Mouse (Mus musculus): ENCODE measurements around the gene Stox2.

The Stox2 gene

DNA sequence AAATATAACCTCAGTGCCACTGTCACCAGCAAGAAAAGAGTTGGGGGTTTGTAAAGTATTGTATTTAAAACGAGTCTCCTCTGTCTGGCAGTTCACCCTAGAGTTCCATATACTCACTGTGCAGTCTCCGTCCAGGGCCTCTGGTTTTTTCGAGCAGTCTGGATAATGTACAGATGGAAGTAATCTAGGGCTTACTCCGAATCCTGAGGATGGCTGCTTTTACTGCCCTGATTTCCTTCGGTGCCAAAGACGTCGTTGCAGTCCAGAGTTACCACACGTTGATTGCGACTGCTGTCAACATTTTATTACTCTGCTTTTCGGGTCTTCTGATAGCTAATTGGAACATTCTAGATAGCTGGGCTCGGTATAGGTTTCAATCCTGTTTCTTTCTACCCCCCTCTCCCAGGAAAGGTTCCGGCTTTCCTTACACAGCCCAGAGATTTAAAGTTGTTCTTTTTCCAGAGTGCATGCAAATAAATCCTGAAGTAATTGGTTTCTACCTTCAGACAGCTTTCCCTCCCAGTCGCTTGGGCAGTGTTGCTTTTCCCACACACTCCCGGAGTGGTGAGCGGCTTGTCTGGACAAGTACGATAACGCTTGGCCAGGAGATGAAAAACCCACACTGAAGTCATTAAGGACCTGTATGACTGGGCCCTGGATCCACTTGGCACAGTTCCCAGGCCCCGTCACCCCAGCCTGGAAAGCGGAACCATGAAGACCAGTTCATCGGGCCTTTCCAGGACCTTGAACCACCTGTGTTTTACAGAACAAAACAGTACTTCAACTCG lies 94.1 kb downstream of the Stox2 start:
- no peak for DNase-seq

DNA sequence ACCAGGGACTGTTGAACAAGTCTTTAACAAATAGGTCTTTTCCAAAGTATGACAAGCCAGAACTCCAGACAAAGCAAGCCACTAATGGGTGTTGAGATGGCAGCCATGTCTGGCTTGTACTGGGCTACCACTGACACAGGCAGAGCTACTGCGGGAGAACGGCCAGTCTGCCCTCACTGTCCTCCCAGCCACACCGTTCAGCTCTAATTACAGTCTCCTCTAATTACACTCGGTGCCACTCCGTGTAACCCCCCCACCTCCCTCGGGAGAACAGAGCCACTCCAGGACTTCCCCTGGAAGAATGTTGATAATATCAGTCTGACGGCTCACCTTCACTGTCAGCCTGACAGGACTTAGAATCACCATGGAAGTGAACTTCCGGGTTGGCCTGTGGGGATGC lies 97.1 kb downstream of the Stox2 start:
- no peak for DNase-seq

DNA sequence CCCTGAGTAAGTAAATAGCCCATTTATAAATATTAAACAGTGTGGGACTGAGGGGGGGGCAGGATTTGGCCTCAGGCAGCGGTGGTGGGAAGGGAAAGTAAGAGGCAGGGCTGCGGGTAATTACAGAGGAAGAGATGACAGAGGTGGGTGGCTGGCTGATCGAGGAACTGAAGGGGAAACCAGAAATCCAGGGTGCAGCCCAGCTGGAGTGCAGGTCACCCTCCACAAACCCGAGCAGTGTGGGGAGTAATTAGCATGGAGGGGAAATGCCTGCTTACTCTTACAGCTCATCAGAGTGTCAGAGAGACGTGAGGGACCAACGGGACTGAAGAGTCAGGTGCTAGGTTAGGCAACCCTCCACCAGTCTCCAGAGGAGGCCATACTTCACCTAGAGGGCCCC lies 98.4 kb downstream of the Stox2 start:
- no peak for DNase-seq

DNA sequence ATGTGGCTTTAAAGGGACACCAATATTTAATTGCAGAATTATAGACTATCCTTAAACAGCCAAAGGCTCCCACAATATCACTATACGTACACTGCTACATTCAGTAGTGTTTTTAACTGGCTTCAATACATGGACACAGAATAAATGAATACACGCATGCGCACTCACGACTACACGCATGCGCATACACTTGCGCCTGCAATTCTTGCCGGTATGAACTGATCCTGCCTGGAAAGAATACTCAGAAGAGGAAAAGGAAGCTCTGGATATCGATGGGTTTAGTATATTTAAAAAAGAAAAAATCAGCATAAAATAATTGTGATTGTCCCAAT lies 100.4 kb downstream of the Stox2 start:
- peak in 1 of 2 experiments; percentile 61 for DNase-seq

DNA sequence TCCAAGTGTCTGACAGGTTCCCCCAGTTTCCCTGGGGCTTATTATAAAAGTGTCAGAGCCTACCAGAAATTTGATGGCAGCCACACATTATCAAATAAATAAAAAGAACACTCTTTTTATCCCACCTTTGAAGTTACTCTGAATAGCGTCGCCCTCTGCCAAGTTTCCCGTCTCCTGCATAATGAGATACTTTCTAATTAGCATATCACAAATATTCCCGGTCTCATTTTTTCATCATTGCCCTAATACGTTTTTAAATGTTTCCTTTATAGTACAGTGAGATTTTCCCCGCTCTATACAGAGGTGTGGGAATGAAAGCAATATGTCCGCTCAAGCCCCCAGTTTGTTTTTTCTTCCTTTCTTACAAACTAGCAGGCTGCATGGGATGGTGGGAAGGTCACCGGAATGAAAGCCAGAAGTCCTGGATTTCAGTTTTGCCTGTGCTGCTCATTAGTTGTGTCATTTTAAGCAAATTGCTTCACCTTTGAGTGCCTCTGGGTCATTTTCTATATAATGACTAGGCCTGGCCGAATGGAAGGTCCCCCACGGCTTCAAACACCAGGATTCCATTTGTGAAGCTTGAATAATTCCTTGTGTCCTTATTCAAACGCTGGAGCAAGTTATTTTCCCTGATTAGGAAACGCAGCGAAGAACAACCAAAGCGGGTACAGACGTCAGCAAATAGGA lies 100.9 kb downstream of the Stox2 start:
- DNase-seq, result peak; percentile 28 to 36

DNA sequence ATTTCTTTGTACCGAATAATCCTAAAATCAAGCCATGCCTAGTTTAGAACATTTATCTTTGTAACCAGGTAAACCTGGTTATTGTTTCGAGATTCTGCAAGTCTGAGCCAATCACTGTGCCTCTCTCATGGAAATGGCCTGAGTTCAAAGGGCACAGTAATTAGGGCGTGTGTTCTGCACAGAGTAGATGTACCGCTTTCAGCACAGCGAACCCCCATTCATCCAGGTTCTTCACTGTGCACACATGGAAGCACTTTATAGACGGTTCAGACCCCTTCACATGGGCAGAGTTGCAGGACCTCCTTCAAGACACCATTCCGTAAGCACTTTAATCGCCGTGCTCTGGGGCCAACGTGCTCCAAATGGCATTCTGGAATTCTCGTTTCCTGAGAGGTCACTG lies 104.7 kb downstream of the Stox2 start:
- DNase-seq, result no peak

DNA sequence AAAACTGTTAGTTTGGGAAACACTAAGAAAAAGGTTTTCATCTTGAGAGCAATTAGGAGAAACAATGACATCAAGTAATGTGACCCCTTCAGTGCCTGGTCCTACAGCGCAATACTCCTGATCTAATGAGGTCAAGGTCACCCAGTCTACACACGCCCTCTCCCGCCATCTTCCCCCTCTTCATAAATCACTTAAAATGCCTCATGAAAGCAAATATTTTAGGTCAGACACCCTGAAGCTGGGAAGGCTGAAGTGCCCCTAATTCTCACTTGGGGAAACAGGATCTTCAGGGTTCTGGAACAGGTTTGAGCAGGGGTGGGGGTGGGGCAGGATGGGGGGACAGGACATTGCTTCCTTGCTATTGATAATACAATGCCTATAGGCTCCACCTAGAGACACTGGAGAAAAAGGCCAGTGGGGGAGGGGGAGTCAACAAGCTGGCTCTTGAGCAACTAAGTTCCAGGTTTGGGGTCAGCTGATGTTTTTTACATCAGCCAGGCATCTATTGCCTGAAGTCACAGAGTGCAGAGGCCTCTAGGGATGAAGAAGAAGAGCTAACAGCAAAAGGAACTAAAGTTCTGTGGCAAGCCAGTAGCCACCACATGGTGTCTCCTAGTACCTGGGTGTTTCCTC lies 107.4 kb downstream of the Stox2 start:
- DNase-seq, result no peak

DNA sequence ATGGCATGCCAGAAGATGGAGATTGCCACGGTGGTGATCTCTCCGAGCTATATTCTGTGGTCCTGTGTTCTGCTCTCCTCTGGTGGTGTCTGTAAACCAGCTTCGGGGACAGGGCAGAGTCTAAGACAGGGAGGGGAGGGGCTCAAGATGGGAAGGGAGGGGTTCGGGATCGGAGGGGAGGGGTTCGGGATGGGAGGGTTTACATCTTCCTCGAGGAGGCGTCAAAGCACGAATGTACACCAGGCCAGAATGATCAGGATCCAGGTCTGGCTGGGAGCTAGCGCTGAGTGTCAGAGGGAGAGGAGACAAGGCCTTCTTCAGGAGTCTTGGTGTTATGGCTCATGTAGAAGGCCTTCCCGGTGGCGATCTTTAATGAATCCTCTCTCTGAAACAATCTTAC lies 109.7 kb downstream of the Stox2 start:
- no peak for DNase-seq

DNA sequence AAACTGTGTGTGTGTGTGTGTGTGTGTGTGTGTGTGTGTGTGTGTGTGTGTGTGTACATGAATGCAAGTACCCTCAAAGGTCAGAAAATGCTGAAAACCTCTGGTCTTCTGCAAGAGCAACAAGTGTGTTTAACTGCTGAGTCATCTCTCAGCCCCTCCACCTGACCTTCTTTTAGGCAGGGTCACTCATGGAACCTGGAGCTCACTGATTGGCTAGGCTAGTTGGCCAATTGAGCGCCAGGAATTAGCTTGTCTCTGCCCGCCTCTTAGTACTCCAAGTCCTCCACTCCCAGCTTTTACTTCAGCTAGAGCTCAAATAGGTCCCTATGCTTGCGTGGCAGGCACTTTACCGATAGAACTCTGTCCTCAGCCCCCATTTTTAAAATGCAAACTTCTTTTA lies 110.2 kb downstream of the Stox2 start:
- no peak for DNase-seq

DNA sequence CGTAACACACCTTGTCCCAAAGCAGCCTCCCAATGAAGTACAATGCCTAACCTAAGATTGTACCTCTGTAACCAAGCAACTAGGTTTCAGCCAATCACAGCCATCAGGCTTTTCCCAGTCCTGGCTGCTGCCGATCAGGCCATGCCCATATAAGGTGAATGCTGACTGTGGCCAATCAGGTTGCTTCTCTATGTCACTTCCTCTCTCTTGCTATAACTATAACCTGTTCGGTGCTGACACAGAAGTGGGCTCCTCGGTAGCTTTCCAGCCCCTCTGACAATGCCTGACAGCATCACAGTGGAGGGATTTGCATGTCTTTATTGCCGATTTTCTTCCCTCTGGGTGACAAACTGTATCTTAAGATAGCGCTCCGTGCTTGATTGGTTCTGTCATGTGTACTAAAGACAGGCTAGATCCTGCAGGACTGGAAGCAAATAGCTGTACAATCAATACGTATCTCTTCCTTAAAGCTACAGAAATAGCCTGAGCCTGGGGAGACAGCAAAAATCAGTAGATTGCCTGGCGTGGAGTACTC lies 111.9 kb downstream of the Stox2 start:
- DNase-seq, result peak; percentile 79 to 80

DNA sequence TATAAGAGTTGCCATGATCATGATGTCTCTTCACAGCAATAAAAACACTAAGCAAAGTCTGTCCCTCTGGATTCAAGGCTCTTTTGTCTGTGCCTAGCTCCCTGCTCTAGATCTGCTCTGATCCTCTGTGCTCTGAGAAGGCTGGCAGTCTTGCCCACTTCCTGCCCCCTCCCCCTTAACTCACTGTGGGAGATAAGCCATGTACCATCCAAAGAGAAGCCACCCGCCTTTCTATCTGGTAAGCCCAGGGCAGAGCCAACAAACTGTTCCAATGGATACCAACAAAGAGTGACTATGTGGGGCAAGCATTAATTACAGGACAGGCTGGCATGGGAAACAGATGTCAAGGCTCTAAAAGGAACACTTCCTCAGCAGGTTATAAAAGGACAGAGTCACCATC lies 113.2 kb downstream of the Stox2 start:
- no peak for DNase-seq

DNA sequence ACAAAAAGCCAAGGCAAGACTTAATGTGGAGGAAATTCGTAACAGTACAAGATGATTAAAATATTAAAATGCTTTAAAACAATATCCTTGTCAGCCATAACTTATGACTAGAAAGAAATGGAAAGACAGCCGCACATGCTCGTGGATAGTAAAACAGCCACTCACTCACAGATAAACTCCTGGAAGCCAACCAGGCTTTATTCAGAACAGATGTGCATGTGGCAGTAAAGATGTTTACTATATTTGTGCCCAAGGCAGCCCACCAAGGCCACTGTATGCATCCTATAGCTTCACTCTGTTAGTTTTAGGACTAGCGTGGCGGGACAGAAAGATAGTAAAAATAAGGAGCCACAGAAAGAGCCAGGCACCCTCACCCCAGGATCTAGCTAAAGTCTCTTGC lies 115.2 kb downstream of the Stox2 start:
- DNase-seq, result no peak

DNA sequence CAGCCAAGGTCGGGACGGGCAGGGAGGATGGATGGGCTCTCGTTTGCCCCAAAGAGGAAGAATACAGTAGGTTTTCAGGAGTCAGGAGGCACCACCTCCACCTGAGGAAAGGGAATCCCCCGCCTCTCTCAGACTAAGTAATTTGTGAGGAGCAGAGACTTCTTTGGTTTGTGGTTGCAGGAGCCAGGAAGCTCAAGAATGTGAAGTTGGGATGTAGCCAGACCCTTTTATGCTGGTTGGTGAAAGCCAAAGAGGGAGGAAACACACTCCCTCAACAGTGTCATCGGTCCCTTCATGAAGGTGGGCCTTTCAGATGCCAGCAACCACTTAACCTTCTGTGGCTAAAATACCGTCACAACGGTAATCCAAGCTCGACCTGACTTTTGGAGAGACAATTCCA lies 119.8 kb downstream of the Stox2 start:
- DNase-seq, result no peak

DNA sequence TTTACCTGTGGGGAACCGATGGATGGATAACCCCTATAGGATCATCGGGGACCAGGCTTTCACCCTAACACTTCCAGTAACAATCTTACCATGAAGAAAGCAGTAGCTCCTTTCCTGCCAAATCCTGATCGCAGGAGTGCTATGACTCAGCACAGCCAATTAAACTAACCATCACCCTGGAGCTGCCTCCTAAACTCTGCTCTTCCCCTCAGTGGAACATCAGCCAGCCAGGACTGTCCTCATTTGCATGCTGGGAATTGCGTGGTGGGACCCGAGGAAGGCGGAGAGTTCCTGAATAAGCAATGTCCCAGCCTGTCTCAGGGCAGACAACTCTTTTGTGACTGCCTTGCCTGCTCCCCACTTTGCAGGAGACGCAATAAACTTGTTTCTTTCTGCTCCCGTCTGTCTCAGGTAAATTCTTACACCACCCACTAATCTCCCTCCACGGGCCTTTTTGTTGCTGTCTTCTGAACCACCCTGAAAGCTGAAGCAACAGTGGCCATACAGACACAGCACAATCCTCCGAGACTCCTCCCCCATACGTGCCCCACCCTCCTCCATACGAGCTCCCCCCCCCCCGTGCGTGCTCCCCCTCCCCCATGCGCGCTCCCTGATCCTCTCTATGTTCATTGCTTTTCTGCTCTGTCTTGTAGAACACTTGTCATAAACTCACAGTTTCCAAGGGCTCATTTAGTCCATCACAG lies 121.9 kb downstream of the Stox2 start:
- no peak for DNase-seq

DNA sequence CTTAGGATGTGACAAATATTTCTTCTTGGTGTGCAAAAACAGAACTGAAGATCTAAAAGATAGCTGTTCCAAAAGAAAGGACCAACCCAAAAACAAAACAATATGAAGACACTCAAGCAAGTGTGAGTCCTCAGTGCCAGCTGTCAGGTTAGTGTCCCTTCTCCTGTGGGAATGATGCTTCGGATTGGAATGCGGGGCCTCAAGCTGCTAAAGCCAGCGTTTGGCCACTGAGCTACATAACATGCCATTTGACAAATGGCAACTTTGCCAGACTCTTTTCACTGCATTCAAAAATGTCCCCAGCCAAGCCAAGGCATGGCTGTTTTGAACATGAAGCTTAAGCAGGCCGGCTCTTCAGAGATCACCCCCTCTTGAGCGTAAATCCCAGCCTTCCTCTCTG lies 124.9 kb downstream of the Stox2 start:
- no peak for DNase-seq

DNA sequence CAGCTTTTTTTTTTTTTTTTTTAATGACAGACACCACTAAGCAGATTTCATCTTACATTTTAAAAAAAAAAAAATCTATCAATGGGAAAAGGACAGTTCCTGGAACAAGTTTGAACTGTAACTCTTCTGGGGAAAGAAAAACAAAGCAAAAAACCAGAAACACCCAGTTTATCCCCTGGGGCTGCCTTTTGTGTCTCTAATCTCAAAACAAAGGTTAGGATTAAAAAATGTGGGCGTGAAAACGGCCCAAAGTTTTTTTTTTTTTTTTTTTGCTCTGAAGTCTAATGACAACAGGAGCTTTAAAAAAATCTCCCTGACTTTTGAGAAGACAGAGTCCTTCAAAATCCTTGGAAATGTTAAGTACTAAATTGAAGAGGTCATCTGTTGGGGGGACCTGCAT lies 125.5 kb downstream of the Stox2 start:
- DNase-seq, result no peak

DNA sequence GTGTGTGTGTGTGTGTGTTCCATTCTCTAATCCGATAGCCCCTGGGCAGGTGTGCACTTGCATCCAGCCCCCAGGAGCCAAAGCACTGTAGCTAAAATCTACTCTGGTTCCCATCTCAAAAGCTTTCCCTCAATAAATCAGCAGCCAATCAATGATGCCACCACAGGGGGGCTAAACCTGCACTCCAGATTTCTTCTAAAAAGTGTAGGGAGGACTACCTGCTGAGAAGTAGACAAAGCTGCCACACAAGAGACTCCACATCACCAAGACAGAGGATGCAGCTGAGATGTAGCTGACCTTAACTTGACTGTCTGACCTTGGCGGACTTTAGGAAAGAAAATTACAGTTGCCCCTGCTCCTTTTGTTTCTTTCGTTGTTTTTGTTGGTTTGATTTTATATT lies 127.7 kb downstream of the Stox2 start:
- DNase-seq, result no peak

DNA sequence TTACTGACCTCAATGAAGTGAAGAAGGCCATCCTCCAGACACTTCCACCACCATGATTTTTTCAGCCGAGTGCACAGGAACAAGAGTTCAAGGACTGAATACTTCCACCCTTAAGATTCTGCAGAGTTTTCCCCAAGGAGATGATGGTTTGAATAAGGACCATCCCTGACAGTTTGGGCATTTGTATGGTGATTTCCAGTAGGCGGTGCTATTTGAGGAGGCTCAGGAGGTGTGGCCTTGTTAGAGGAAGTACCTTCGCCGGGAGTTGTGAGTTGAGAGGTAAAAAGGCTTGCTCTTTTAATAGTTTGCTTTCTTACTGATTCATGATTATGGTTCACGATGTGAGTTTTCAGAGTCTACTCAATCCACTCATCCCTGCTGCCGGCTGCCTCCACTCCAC lies 138.0 kb downstream of the Stox2 start:
- DNase-seq, result no peak

DNA sequence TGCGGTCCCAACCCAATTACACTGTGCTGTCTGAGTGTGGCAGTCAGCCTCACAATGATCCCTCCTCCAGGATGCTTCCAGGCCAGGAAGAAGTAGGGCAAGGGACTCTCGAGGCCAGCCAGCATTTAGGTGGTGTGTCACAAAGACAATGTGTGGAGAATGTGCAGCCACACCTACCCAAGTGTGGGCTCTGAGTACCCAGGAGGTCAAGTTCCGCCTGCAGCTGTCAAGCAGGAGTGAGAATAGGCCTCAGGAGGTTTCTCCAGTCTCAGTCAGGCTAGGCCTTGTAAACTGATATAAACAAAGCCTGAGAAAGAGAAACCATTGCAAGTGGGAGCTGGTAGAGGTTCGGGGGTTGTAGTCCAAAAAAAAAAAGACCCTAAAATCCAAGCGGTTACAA lies 139.8 kb downstream of the Stox2 start:
- DNase-seq, result no peak

DNA sequence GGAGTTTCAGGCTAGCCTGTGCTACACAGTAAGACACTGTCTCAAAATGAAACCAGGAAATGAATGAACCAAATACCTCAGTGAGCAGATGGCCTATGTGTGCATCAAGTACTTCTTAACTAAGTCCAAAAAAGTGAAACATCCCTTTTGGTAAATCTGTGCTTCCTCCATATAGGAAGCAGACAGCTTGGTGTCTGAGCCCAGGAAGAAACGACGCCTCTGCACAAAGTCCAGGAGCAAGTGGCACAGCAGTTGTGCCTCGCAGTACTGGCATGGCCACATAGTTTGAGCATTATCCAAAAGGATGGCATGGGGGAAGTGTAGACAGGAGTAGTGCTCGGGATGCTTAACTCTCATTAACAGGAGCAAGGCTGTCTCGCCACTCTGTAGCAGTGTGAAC lies 140.3 kb downstream of the Stox2 start:
- no peak for DNase-seq

DNA sequence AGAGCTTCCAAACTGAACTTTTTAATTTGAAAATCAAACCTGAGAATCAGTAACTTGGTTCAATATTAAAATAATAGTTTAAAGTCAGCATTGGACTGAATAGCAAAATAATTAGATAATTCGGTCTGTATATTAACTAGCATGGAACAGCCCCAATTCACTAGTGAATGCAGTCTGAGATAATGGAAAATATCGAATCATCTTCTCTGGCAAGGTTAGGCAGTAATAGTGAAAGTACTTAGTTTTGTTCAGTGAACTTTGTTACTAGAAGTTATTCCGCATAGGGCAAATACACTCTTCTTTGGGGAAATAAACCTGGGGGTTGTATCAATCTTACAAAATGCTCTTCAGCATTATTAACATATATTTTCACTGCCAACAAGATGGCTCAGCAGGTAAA lies 147.7 kb downstream of the Stox2 start:
- no peak for DNase-seq

DNA sequence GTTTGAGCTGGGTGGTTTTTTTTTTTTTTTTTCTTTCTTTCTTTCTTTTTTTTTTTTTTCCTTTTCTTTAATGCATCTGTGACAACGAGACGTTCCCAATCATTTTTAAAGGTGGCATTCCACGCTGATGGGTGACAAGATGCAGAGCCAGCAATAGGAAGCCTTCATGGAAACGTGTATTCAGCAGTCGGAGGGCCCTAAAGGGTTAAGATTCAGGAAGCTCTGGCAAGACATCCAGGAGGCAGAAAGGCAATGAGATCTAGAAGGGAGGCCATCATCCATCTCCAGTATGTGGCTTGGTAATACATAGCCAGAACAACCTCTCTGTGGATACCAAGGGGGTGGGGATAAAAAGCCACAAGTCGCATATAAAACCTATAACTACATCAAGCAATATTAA lies 156.5 kb downstream of the Stox2 start:
- DNase-seq, result peak; percentile 34 to 42

DNA sequence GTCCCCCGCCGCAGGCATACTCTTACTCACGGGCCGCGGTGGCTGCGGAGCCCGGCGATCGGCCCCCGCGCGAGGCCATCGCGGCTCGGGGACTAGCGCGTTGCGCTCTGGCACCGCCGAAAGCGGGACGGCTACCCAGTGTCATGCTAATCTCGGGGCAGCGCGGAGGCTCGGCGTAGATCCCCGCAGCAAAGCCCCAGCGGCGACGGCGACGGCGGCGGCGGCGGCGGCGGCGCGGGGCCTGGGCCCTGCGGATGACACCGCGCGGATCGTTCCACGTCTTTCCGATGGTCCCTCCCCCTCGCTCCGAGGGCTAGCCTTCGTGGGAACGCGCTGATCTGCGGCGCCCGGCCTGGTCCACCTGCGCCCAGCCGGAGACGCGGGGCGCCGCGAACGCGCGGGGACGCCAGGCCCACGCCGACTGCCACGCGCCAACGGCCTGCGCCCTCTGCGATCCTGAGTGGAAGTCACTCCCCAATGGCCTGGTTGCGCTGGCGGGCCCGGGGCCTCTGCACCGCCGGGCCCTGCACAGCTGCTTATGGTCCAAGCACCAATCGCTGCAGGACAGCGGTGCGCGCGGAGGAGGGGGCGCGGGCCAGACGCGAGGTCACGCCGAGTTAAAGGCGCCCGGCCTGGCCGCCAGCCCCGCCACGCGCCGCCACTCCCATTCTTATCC lies 157.2 kb downstream of the Stox2 start:
- DNase-seq, result peak; percentile 82 to 83

Measured in cerebellum, postnatal 25 days (tissue).